In the genomic region with DNA sequence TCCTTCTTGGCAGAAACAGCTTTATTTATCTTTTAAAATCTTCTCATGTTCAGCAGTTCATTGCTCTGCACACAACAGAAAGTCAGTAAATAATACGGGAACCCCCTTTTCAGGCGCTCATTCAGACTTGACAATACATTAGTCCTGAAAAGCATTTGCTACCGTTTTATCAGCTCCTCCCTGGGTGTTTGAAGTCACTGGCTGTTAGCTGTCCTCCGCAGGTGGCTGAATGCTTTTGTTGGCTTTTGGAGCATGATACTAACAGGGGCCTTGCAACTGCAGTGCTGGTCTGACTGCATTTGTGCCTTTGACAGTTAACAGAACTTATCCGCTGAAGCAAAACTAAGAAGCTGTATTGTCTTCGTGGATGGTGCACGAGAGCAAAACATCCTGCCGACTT, we compare ENCODE assay signal across 12 mouse cellular contexts.
DNase-seq lines count a peak whose midpoint lies in the region; ATAC-seq lines count a peak whose summit lies in the region.
"Had no signal": no experiment of that assay in that cellular context is flagged by ENCODE, and none has a peak within 500 bp of the region (broad histone marks: within the 10 kb centered on the region; RNA-seq: fewer than 3 reads in every experiment).

No protein-coding gene starts in this region.

- no peak for ATAC-seq in heart, embryonic 15.5 days (replicated peaks; ENCODE audit: insufficient number of reproducible peaks, insufficient read depth, low FRiP score, low read depth)
- ATAC-seq in hindbrain, embryonic 16.5 days = no peak; the same call in 1 of the 2 replicates
- ATAC-seq in neural tube, embryonic 14.5 days (ENCODE audit: low read depth) = no peak
- ATAC-seq in liver, embryonic 11.5 days (replicated peaks; ENCODE audit: low FRiP score) = no peak
- ATAC-seq: CD4-positive, CD25-positive, alpha-beta regulatory T cell, adult 4 months had no signal

- no peak overlapping the region for H3K4me3 ChIP-seq in heart, embryonic 15.5 days
- no peak overlapping the region for H3K4me3 ChIP-seq in hindbrain, embryonic 16.5 days (ENCODE audit: low read length)
- no peak overlapping the region for H3K4me3 ChIP-seq in neural tube, embryonic 14.5 days (ENCODE audit: low read depth, low read length)
- H3K4me3 ChIP-seq in liver, embryonic 11.5 days (ENCODE audit: low read depth, low read length) = no peak overlapping the region
- H3K4me3 ChIP-seq: liver, embryonic 15.5 days had no signal

- H3K9me3 ChIP-seq in heart, embryonic 15.5 days (replicated peaks) = no peaks in the 10 kb centered on the region
- 0 out of 2 replicates have a peak, but pooled peaks cover 2% of the 10 kb centered on the region for H3K9me3 ChIP-seq in hindbrain, embryonic 16.5 days (ENCODE audit: control insufficient read depth, low read length)
- no peaks in the 10 kb centered on the region for H3K9me3 ChIP-seq in neural tube, embryonic 14.5 days (ENCODE audit: control insufficient read depth, low read length)
- no peaks in the 10 kb centered on the region for H3K9me3 ChIP-seq in liver, embryonic 11.5 days (ENCODE audit: control insufficient read depth, low read length)
- H3K9me3 ChIP-seq: liver, embryonic 15.5 days had no signal

- H3K9ac ChIP-seq in heart, embryonic 15.5 days = no peak overlapping the region
- 0 out of 2 replicates have a peak overlapping the region, but pooled peaks have one; percentile 25 for H3K9ac ChIP-seq in hindbrain, embryonic 16.5 days (ENCODE audit: low read depth, low read length)
- no peak overlapping the region; the same call in 1 of the 2 replicates for H3K9ac ChIP-seq in neural tube, embryonic 14.5 days (replicated peaks; ENCODE audit: low read depth, low read length)
- H3K9ac ChIP-seq in liver, embryonic 11.5 days (ENCODE audit: low read depth, low read length) = no peak overlapping the region
- H3K9ac ChIP-seq: liver, embryonic 15.5 days had no signal

- no peak for DNase-seq in heart, adult 8-10 months (ENCODE audit: low spot score)
- DNase-seq in embryo, embryonic 9.5 days (ENCODE audit: extremely low spot score) = peak; percentile 44
- no peak for DNase-seq in liver, embryonic 11.5 days (ENCODE audit: low spot score)
- DNase-seq in layer of hippocampus, adult 18-20 months (ENCODE audit: low spot score in 2 of 2) = no peak
- DNase-seq in frontal cortex, adult 2 months (ENCODE audit: extremely low spot score in 1 of 2, low spot score in 1 of 2) = no peak
- DNase-seq: cerebellum, postnatal 36 days; kidney, postnatal 10 days had no signal

- WGBS in heart, embryonic 15.5 days = 20% methylated on average over 8 of the region's 8 CpGs
- WGBS in hindbrain, embryonic 16.5 days = 3% methylated on average over 8 of the region's 8 CpGs
- WGBS in neural tube, embryonic 14.5 days = 7% methylated on average over 8 of the region's 8 CpGs
- 37% methylated on average over 8 of the region's 8 CpGs for WGBS in liver, embryonic 11.5 days

- H3K27me3 ChIP-seq in heart, embryonic 15.5 days = no peaks in the 10 kb centered on the region
- H3K27me3 ChIP-seq in hindbrain, embryonic 16.5 days (replicated peaks; ENCODE audit: control insufficient read depth, insufficient read depth, low read length) = no peaks in the 10 kb centered on the region
- no peaks in the 10 kb centered on the region for H3K27me3 ChIP-seq in neural tube, embryonic 14.5 days (ENCODE audit: control insufficient read depth, insufficient read depth, low read length)
- H3K27me3 ChIP-seq in liver, embryonic 11.5 days (replicated peaks; ENCODE audit: control insufficient read depth, insufficient read depth, low read length) = no peaks in the 10 kb centered on the region
- H3K27me3 ChIP-seq: liver, embryonic 15.5 days had no signal

- peak overlapping the region; percentile 2; the same call in 1 of the 2 replicates for H3K4me2 ChIP-seq in heart, embryonic 15.5 days
- peak overlapping the region; percentile 45 for H3K4me2 ChIP-seq in hindbrain, embryonic 16.5 days (ENCODE audit: low read length)
- peak overlapping the region; percentile 23; the same call in 1 of the 2 replicates for H3K4me2 ChIP-seq in neural tube, embryonic 14.5 days (ENCODE audit: low read depth, low read length)
- H3K4me2 ChIP-seq in liver, embryonic 11.5 days = no peak overlapping the region
- H3K4me2 ChIP-seq: liver, embryonic 15.5 days had no signal

- H3K36me3 ChIP-seq in heart, embryonic 15.5 days = no peaks in the 10 kb centered on the region
- H3K36me3 ChIP-seq in hindbrain, embryonic 16.5 days (ENCODE audit: control insufficient read depth, insufficient read depth, low read length) = no peaks in the 10 kb centered on the region
- no peaks in the 10 kb centered on the region for H3K36me3 ChIP-seq in neural tube, embryonic 14.5 days (ENCODE audit: control insufficient read depth, insufficient read depth, low read length)
- H3K36me3 ChIP-seq in liver, embryonic 11.5 days (ENCODE audit: control insufficient read depth, insufficient read depth, low read length) = no peaks in the 10 kb centered on the region
- H3K36me3 ChIP-seq: liver, embryonic 15.5 days had no signal

- no peak overlapping the region for H3K27ac ChIP-seq in heart, embryonic 15.5 days
- H3K27ac ChIP-seq in hindbrain, embryonic 16.5 days (ENCODE audit: low read depth, low read length) = no peak overlapping the region
- H3K27ac ChIP-seq in neural tube, embryonic 14.5 days (ENCODE audit: low read depth, low read length) = no peak overlapping the region
- no peak overlapping the region for H3K27ac ChIP-seq in liver, embryonic 11.5 days (ENCODE audit: low read depth, low read length)
- H3K27ac ChIP-seq: liver, embryonic 15.5 days had no signal

- H3K4me1 ChIP-seq in heart, embryonic 15.5 days (replicated peaks) = 0 out of 2 replicates have a peak, but pooled peaks cover 4% of the 10 kb centered on the region
- peaks cover 4% of the 10 kb centered on the region for H3K4me1 ChIP-seq in hindbrain, embryonic 16.5 days (ENCODE audit: control insufficient read depth, insufficient read depth, low read depth, low read length)
- H3K4me1 ChIP-seq in neural tube, embryonic 14.5 days (ENCODE audit: control insufficient read depth, insufficient read depth, low read length) = no peaks in the 10 kb centered on the region
- no peaks in the 10 kb centered on the region for H3K4me1 ChIP-seq in liver, embryonic 11.5 days (replicated peaks; ENCODE audit: control insufficient read depth, insufficient read depth, low read length)
- H3K4me1 ChIP-seq: liver, embryonic 15.5 days had no signal
